Mouse (Mus musculus): Measurements from ENCODE around the gene Tmed9. TPM values are rescaled to one million over a fixed set of nuclear protein-coding genes. Genes with fewer than 3 reads are reported as not detected.
A peak's percentile ranks its signal among the peaks of the same experiment; 100 is the strongest.
"Not testable (repeated sequence)": the region's sequence is repeated elsewhere in the genome, so short reads cannot be mapped to it uniquely, and the experiment has no call there.

Gene Tmed9
- total and polyA plus RNA-seq, 2 experiments, result 45.2 to 62.2 TPM

- H3K79me2 ChIP-seq (ENCODE audit: control insufficient read depth, insufficient read depth, low read length), result peaks cover 4% of the 10 kb centered on the region; the same call in 1 of the 2 replicates
- WGBS, result 67% methylated on average over 5 of the region's 5 CpGs
- no peak for TF ChIP-seq POLR2A (IDR thresholded peaks at IDR 0.05; ENCODE audit: extremely low read depth, insufficient read depth, low read length)
- TF ChIP-seq CTCF (IDR thresholded peaks at IDR 0.05; ENCODE audit: low read depth, low read length), result no peak
Measured at GRCm38 (mm10) chr13:55575932-55576331, 2.4 kb downstream of the Tmed9 start.

GRCm38 (mm10) chr13:55576872-55577271 is 3.3 kb downstream of the Tmed9 start:
- not testable (repeated sequence) for H3K4me1 ChIP-seq (ENCODE audit: control insufficient read depth, insufficient read depth, low read length); H3K27ac ChIP-seq (replicated peaks; ENCODE audit: insufficient read depth, low read depth, low read length); H3K9ac ChIP-seq (ENCODE audit: low read depth, low read length); H3K4me3 ChIP-seq (ENCODE audit: insufficient read depth, low read depth, low read length); H3K79me2 ChIP-seq (ENCODE audit: control insufficient read depth, insufficient read depth, low read length); H3K27me3 ChIP-seq (ENCODE audit: control insufficient read depth, insufficient read depth, low read length); H3K36me3 ChIP-seq (ENCODE audit: control insufficient read depth, insufficient read depth, low read length); DNase-seq (ENCODE audit: extremely low read depth, low read depth, low spot score)
- 88% methylated on average over 7 of the region's 7 CpGs for WGBS

More at GRCm38 (mm10) chr13:55575932-55576331, 2.4 kb downstream of the Tmed9 start:
- Histone ChIP-seq H3K9ac (ENCODE audit: low read depth, low read length) (no peak overlapping the region), H3K4me1 (ENCODE audit: control insufficient read depth, insufficient read depth, low read length) (no peaks in the 10 kb centered on the region), H3K27me3 (ENCODE audit: control insufficient read depth, insufficient read depth, low read length) (no peaks in the 10 kb centered on the region), H3K27ac (replicated peaks; ENCODE audit: insufficient read depth, low read depth, low read length) (no peak overlapping the region), H3K36me3 (ENCODE audit: control insufficient read depth, insufficient read depth, low read length) (no peaks in the 10 kb centered on the region), H3K4me3 (ENCODE audit: insufficient read depth, low read depth, low read length) (no peak overlapping the region)
- no peak for DNase-seq (ENCODE audit: extremely low read depth, low read depth, low spot score)

- no peak overlapping the region for H3K9ac ChIP-seq (ENCODE audit: low read depth, low read length)
- TF ChIP-seq CTCF (IDR thresholded peaks at IDR 0.05; ENCODE audit: low read depth, low read length), result no peak
- TF ChIP-seq POLR2A (IDR thresholded peaks at IDR 0.05; ENCODE audit: extremely low read depth, insufficient read depth, low read length), result no peak
- H3K27ac ChIP-seq (replicated peaks; ENCODE audit: insufficient read depth, low read depth, low read length), result no peak overlapping the region
- no peaks in the 10 kb centered on the region for H3K79me2 ChIP-seq (ENCODE audit: control insufficient read depth, insufficient read depth, low read length)
- 78% methylated on average over 4 of the region's 4 CpGs for WGBS
- no peaks in the 10 kb centered on the region for H3K36me3 ChIP-seq (ENCODE audit: control insufficient read depth, insufficient read depth, low read length)
- no peak overlapping the region for H3K4me3 ChIP-seq (ENCODE audit: insufficient read depth, low read depth, low read length)
- DNase-seq (ENCODE audit: extremely low read depth, low read depth, low spot score), result no peak
- no peaks in the 10 kb centered on the region for H3K4me1 ChIP-seq (ENCODE audit: control insufficient read depth, insufficient read depth, low read length)
- no peaks in the 10 kb centered on the region for H3K27me3 ChIP-seq (ENCODE audit: control insufficient read depth, insufficient read depth, low read length)
Measured at GRCm38 (mm10) chr13:55578086-55578485, 4.6 kb downstream of the Tmed9 start.

GRCm38 (mm10) chr13:55591961-55592490 is 18.5 kb downstream of the Tmed9 start:
- Histone ChIP-seq H3K79me2 (ENCODE audit: control insufficient read depth, insufficient read depth, low read length) (no peaks in the 10 kb centered on the region; the same call in 1 of the 2 replicates), H3K27ac (replicated peaks; ENCODE audit: insufficient read depth, low read depth, low read length) (no peak overlapping the region), H3K9ac (ENCODE audit: low read depth, low read length) (no peak overlapping the region), H3K4me3 (ENCODE audit: insufficient read depth, low read depth, low read length) (no peak overlapping the region), H3K4me1 (ENCODE audit: control insufficient read depth, insufficient read depth, low read length) (peaks cover 2% of the 10 kb centered on the region; the same call in 1 of the 2 replicates), H3K36me3 (ENCODE audit: control insufficient read depth, insufficient read depth, low read length) (peaks cover 14% of the 10 kb centered on the region), H3K27me3 (ENCODE audit: control insufficient read depth, insufficient read depth, low read length) (no peaks in the 10 kb centered on the region)
- 73% methylated on average over 4 of the region's 4 CpGs for whole genome bisulfite sequencing
- DNase-seq (ENCODE audit: extremely low read depth, low read depth, low spot score), result no peak
- no peak for TF ChIP-seq CTCF (IDR thresholded peaks at IDR 0.05; ENCODE audit: low read depth, low read length)

- peak overlapping the region; percentile 85 for H3K4me3 ChIP-seq (ENCODE audit: insufficient read depth, low read depth, low read length)
- TF ChIP-seq CTCF (IDR thresholded peaks at IDR 0.05; ENCODE audit: low read depth, low read length), result no peak
- peak; percentile 93 for TF ChIP-seq POLR2A (IDR thresholded peaks at IDR 0.05; ENCODE audit: extremely low read depth, insufficient read depth, low read length)
- H3K27ac ChIP-seq (replicated peaks; ENCODE audit: insufficient read depth, low read depth, low read length), result peak overlapping the region; percentile 53; the same call in 1 of the 2 replicates
- peaks cover 18% of the 10 kb centered on the region for H3K36me3 ChIP-seq (ENCODE audit: control insufficient read depth, insufficient read depth, low read length)
- peaks cover 2% of the 10 kb centered on the region; the same call in 1 of the 2 replicates for H3K4me1 ChIP-seq (ENCODE audit: control insufficient read depth, insufficient read depth, low read length)
- H3K79me2 ChIP-seq (ENCODE audit: control insufficient read depth, insufficient read depth, low read length), result no peaks in the 10 kb centered on the region; the same call in 1 of the 2 replicates
- H3K9ac ChIP-seq (ENCODE audit: low read depth, low read length), result peak overlapping the region; percentile 83
- 5% methylated on average over 29 of the region's 29 CpGs for WGBS
- H3K27me3 ChIP-seq (ENCODE audit: control insufficient read depth, insufficient read depth, low read length), result no peaks in the 10 kb centered on the region
- peak; percentile 84 for DNase-seq (ENCODE audit: extremely low read depth, low read depth, low spot score)
Measured at GRCm38 (mm10) chr13:55592512-55593253, 19.2 kb downstream of the Tmed9 start.

- Histone ChIP-seq H3K79me2 (ENCODE audit: control insufficient read depth, insufficient read depth, low read length) (no peaks in the 10 kb centered on the region; the same call in 1 of the 2 replicates), H3K27ac (replicated peaks; ENCODE audit: insufficient read depth, low read depth, low read length) (peak overlapping the region; percentile 53; the same call in 1 of the 2 replicates), H3K36me3 (ENCODE audit: control insufficient read depth, insufficient read depth, low read length) (peaks cover 18% of the 10 kb centered on the region), H3K9ac (ENCODE audit: low read depth, low read length) (peak overlapping the region; percentile 83), H3K27me3 (ENCODE audit: control insufficient read depth, insufficient read depth, low read length) (no peaks in the 10 kb centered on the region), H3K4me1 (ENCODE audit: control insufficient read depth, insufficient read depth, low read length) (peaks cover 2% of the 10 kb centered on the region; the same call in 1 of the 2 replicates), H3K4me3 (ENCODE audit: insufficient read depth, low read depth, low read length) (peak overlapping the region; percentile 85)
- peak; percentile 15 for DNase-seq (ENCODE audit: extremely low read depth, low read depth, low spot score)
- TF ChIP-seq CTCF (IDR thresholded peaks at IDR 0.05; ENCODE audit: low read depth, low read length) (no peak), POLR2A (IDR thresholded peaks at IDR 0.05; ENCODE audit: extremely low read depth, insufficient read depth, low read length) (no peak)
- WGBS, result under 1% methylated on average over 31 of the region's 31 CpGs
Measured at GRCm38 (mm10) chr13:55593254-55593747, 19.8 kb downstream of the Tmed9 start.

All from liver, adult 2 months (tissue).